Mouse (Mus musculus) neural tube, embryonic 12.5 days (tissue): ENCODE measurements around the gene Cluh. TPM values are rescaled to one million over a fixed set of nuclear protein-coding genes. Genes with fewer than 3 reads are reported as not detected.

Experiments used
- ATAC-seq: fragments of 200-750 bp; cut with Nextera tagmentation; 2 replicates; pipeline ENCODE4 v1.8.0; 2017; ENCODE audit warnings: low read depth, mild to moderate bottlenecking, moderate TSS enrichment, moderate library complexity; ENCODE audit not compliant: low FRiP score
- H3K27ac ChIP-seq: fragments of 300-500 bp; sonication (generic); 2 replicates; pipeline ENCODE4 v1.5.1; 2016
- H3K27me3 ChIP-seq: fragments of 300-500 bp; sonication (generic); replicated peaks from 2 replicates; pipeline ENCODE4 v1.6.1; 2016; ENCODE audit warnings: mild to moderate bottlenecking
- H3K36me3 ChIP-seq: fragments of 300-500 bp; sonication (generic); 2 replicates; pipeline ENCODE4 v1.6.1; 2016; ENCODE audit warnings: mild to moderate bottlenecking
- H3K4me1 ChIP-seq: fragments of 300-500 bp; sonication (generic); 2 replicates; pipeline ENCODE4 v1.6.1; 2016
- H3K4me2 ChIP-seq: fragments of 300-500 bp; sonication (generic); replicated peaks from 2 replicates; pipeline ENCODE4 v1.6.1; 2016; ENCODE audit warnings: mild to moderate bottlenecking
- H3K4me3 ChIP-seq: fragments of 300-500 bp; sonication (generic); 2 replicates; pipeline ENCODE4 v1.5.1; 2016
- H3K9ac ChIP-seq: fragments of 300-500 bp; sonication (generic); 2 replicates; pipeline ENCODE4 v1.6.1; 2016; ENCODE audit warnings: mild to moderate bottlenecking
- H3K9me3 ChIP-seq: fragments of 300-500 bp; sonication (generic); 2 replicates; pipeline ENCODE4 v1.6.1; 2016; ENCODE audit warnings: mild to moderate bottlenecking
- WGBS: fragments of 180-500 bp; shearing (Covaris S2); methylation state at CpG from one replicate; pipeline ENCODE4 v1.1.7; 2016; 5-methylcytosine and 5-hydroxymethylcytosine counted together
- polyA plus RNA-seq: library from polyadenylated mRNA; unstranded; fragments of >200 nt; fragmentation: Nextera tagmentation; extraction: Ambion mirVana; gene quantifications from 2 replicates; pipeline ENCODE4 v1.2.1, GENCODE M21; 2016

Gene Cluh
- polyA plus RNA-seq, 1 experiment from 2014 or later, result 20.2 TPM

- WGBS, result 89% methylated on average over 3 of the region's 3 CpGs
Observed at GRCm38 (mm10) chr11:74627481-74627880, 21.8 kb upstream of the Cluh start.

GRCm38 (mm10) chr11:74631880-74632789 lies 17.2 kb upstream of the Cluh start:
- 70% methylated on average over 7 of the region's 7 CpGs for WGBS
- no peak overlapping the region for H3K4me3 ChIP-seq
- peaks cover under 1% of the 10 kb centered on the region; the same call in 1 of the 2 replicates for H3K4me1 ChIP-seq
- no peaks in the 10 kb centered on the region for H3K36me3 ChIP-seq
- ATAC-seq, result no peak
- H3K27me3 ChIP-seq, result no peaks in the 10 kb centered on the region
- H3K9me3 ChIP-seq, result no peaks in the 10 kb centered on the region
- no peak overlapping the region for H3K4me2 ChIP-seq
- no peak overlapping the region for H3K9ac ChIP-seq
- no peak overlapping the region for H3K27ac ChIP-seq

More at GRCm38 (mm10) chr11:74627481-74627880, 21.8 kb upstream of the Cluh start:
- H3K9me3 ChIP-seq, result no peaks in the 10 kb centered on the region
- H3K4me3 ChIP-seq, result no peak overlapping the region
- no peaks in the 10 kb centered on the region for H3K4me1 ChIP-seq
- H3K36me3 ChIP-seq, result no peaks in the 10 kb centered on the region
- H3K4me2 ChIP-seq, result no peak overlapping the region
- no peak for ATAC-seq
- H3K9ac ChIP-seq, result no peak overlapping the region
- no peaks in the 10 kb centered on the region for H3K27me3 ChIP-seq
- no peak overlapping the region for H3K27ac ChIP-seq

GRCm38 (mm10) chr11:74634490-74635275 lies 14.6 kb upstream of the Cluh start:
- H3K4me1 ChIP-seq, result peaks cover 13% of the 10 kb centered on the region; the same call in 1 of the 2 replicates
- no peak overlapping the region for H3K27ac ChIP-seq
- H3K9ac ChIP-seq, result no peak overlapping the region
- no peaks in the 10 kb centered on the region for H3K9me3 ChIP-seq
- no peak overlapping the region for H3K4me2 ChIP-seq
- ATAC-seq, result no peak
- H3K27me3 ChIP-seq, result peaks cover 5% of the 10 kb centered on the region
- no peaks in the 10 kb centered on the region for H3K36me3 ChIP-seq
- H3K4me3 ChIP-seq, result no peak overlapping the region
- 61% methylated on average over 5 of the region's 5 CpGs for WGBS

- Histone ChIP-seq H3K4me3 (peak overlapping the region; percentile 61), H3K27ac (0 out of 2 replicates have a peak overlapping the region, but pooled peaks have one; percentile 76), H3K4me1 (peaks cover 13% of the 10 kb centered on the region; the same call in 1 of the 2 replicates), H3K9ac (peak overlapping the region; percentile 86), H3K36me3 (no peaks in the 10 kb centered on the region), H3K4me2 (peak overlapping the region; percentile 92), H3K9me3 (no peaks in the 10 kb centered on the region), H3K27me3 (peaks cover 18% of the 10 kb centered on the region)
- no peak for ATAC-seq
- 25% methylated on average over 8 of the region's 8 CpGs for WGBS
Observed at GRCm38 (mm10) chr11:74637486-74637885, 11.8 kb upstream of the Cluh start.

GRCm38 (mm10) chr11:74637971-74638790 lies 11.1 kb upstream of the Cluh start:
- H3K27ac ChIP-seq, result peak overlapping the region; percentile 76
- H3K9ac ChIP-seq, result peak overlapping the region; percentile 86
- peak; percentile 82 for ATAC-seq
- H3K4me3 ChIP-seq, result peak overlapping the region; percentile 61
- peaks cover 22% of the 10 kb centered on the region for H3K27me3 ChIP-seq
- under 1% methylated on average over 86 of the region's 86 CpGs for WGBS
- peaks cover 13% of the 10 kb centered on the region; the same call in 1 of the 2 replicates for H3K4me1 ChIP-seq
- H3K4me2 ChIP-seq, result peak overlapping the region; percentile 92
- no peaks in the 10 kb centered on the region for H3K36me3 ChIP-seq
- H3K9me3 ChIP-seq, result no peaks in the 10 kb centered on the region

- peaks cover 13% of the 10 kb centered on the region; the same call in 1 of the 2 replicates for H3K4me1 ChIP-seq
- H3K4me2 ChIP-seq, result peak overlapping the region; percentile 92
- H3K9ac ChIP-seq, result peak overlapping the region; percentile 86
- peak overlapping the region; percentile 76; the same call in 1 of the 2 replicates for H3K27ac ChIP-seq
- H3K9me3 ChIP-seq, result no peaks in the 10 kb centered on the region
- H3K27me3 ChIP-seq, result peaks cover 22% of the 10 kb centered on the region
- H3K4me3 ChIP-seq, result peak overlapping the region; percentile 61
- ATAC-seq, result peak; percentile 27; the same call in 1 of the 2 replicates
- WGBS, result 8% methylated on average over 9 of the region's 9 CpGs
- no peaks in the 10 kb centered on the region for H3K36me3 ChIP-seq
Observed at GRCm38 (mm10) chr11:74638791-74639411, 10.4 kb upstream of the Cluh start.

DNA sequence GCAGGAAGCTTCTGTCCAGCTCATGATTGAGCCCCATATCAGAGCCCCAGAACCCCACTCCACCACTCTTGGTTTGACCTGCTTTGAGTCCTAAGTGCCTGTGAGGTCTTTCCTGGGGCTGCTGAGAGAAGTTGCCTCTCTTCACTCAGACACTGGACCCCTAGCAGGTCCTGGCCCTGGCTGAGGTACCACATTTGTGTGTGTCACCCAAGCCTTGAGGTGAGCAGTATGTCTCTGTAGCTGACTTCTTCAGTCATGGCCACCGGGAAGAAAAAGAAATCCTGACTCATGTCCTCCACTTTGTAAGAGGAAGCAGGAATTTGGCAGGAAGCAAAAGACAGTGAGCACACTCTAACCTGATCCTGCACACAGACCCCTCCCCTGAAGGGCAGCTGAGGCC lies 9.7 kb upstream of the Cluh start:
- no peaks in the 10 kb centered on the region for H3K9me3 ChIP-seq
- H3K4me3 ChIP-seq, result no peak overlapping the region
- H3K4me1 ChIP-seq, result peaks cover 13% of the 10 kb centered on the region; the same call in 1 of the 2 replicates
- no peak overlapping the region for H3K4me2 ChIP-seq
- 76% methylated on average over 1 of the region's 1 CpGs for WGBS
- H3K27ac ChIP-seq, result no peak overlapping the region
- peaks cover 22% of the 10 kb centered on the region for H3K27me3 ChIP-seq
- no peaks in the 10 kb centered on the region for H3K36me3 ChIP-seq
- no peak overlapping the region for H3K9ac ChIP-seq
- ATAC-seq, result no peak

DNA sequence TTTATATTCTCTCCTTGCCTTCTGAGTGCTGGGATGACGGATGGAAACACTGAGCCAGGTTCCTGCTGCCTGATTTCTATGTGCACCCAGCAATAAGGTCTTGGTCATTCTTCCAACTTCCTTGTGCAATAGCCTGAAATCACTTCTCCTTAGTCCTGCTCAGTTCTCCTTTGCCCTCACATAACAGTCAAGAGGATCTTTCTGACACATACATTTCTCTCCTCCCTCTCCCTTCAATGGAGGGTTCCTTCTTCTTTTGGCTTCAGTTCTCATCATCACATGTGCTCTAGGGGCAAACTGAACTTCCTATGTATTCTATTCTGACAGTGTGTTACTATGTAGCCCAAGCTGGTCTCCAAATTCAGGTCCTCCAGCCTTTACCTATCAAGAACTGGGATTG lies 1.3 kb upstream of the Cluh start:
- H3K9ac ChIP-seq, result no peak overlapping the region
- no peaks in the 10 kb centered on the region for H3K36me3 ChIP-seq
- H3K27me3 ChIP-seq, result no peaks in the 10 kb centered on the region
- H3K9me3 ChIP-seq, result no peaks in the 10 kb centered on the region
- H3K27ac ChIP-seq, result no peak overlapping the region
- 88% methylated on average over 1 of the region's 1 CpGs for WGBS
- peaks cover 38% of the 10 kb centered on the region for H3K4me1 ChIP-seq
- ATAC-seq, result no peak
- H3K4me3 ChIP-seq, result no peak overlapping the region
- H3K4me2 ChIP-seq, result no peak overlapping the region

- WGBS, result 11% methylated on average over 1 of the region's 1 CpGs
- H3K4me2 ChIP-seq, result peak overlapping the region; percentile 96
- peak overlapping the region; percentile 84 for H3K4me3 ChIP-seq
- peak overlapping the region; percentile 80 for H3K9ac ChIP-seq
- peak overlapping the region; percentile 15; the same call in 1 of the 2 replicates for H3K27ac ChIP-seq
- H3K9me3 ChIP-seq, result no peaks in the 10 kb centered on the region
- peaks cover 45% of the 10 kb centered on the region for H3K4me1 ChIP-seq
- ATAC-seq, result peak; percentile 43
- no peaks in the 10 kb centered on the region for H3K27me3 ChIP-seq
- H3K36me3 ChIP-seq, result no peaks in the 10 kb centered on the region
Observed at GRCm38 (mm10) chr11:74648676-74649075, 619 bp upstream of the Cluh start.

DNA sequence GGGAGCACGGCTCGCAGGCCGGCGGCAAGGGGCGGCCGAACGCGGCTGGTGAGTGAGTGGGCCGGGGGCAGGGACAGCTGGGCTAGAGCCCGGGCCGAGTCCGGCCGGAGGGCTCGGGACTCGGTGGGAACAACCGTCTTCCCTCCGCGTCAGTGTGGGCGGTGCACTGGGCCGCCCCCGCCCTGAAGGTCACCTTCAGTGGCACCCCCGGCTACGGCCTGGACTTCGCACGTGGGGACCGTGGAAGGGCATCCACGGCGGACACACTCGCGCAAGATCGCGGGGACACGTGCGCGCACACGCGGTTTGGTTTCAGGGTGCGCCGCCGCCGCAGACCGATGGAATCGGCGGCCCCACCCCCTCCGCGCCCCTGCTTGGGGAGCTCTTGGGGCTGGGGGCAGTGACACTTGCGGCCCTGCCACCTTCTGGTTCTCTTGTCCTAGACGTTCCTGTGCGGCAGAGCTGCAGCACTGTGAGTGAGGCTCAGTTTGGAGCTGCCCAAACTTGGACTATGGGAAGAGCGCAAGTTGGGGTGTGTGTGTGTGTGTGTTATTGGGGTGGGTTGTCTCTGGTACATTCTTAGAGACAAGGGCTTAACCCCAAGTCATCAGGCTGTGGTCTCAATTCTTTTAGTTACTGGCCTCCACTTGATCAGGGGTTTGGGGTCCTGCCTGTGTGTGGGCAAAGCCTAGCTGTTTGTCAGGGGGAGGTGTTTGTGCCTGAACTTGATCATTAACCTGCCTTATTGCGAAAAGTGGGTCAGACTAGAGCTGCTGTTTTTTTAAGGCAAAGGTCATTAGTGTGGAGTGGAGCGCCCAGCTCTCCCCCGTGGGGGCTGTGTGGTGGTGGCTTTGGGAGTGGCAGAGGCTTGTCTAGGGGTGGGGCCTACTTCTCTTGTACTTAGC lies 604 bp downstream of the Cluh start:
- Histone ChIP-seq H3K36me3 (no peaks in the 10 kb centered on the region), H3K27me3 (no peaks in the 10 kb centered on the region), H3K4me1 (peaks cover 48% of the 10 kb centered on the region), H3K9ac (peak overlapping the region; percentile 80), H3K4me2 (peak overlapping the region; percentile 96), H3K4me3 (peak overlapping the region; percentile 84), H3K9me3 (no peaks in the 10 kb centered on the region), H3K27ac (no peak overlapping the region)
- peak; percentile 51; the same call in 1 of the 2 replicates for ATAC-seq
- 2% methylated on average over 53 of the region's 53 CpGs for WGBS
